10 mouse cellular contexts compared by ENCODE assay signal in genomic region chr9:67012470-67012869, GRCm38 (mm10). TPM values are rescaled to one million over a fixed set of nuclear protein-coding genes. Genes with fewer than 3 reads are reported as not detected.
A peak's percentile ranks its signal among the peaks of the same experiment; 100 is the strongest.
DNase-seq lines count a peak whose midpoint lies in the region; ATAC-seq and TF ChIP-seq lines count a peak whose summit lies in the region.
"Had no signal": no experiment of that assay in that cellular context is flagged by ENCODE, and none has a peak within 500 bp of the region (broad histone marks: within the 10 kb centered on the region; RNA-seq: fewer than 3 reads in every experiment).

No protein-coding gene starts in this region.

- intact Hi-C loops in gastrocnemius, adult 2 months (cut with DNase I), result no loop called here

- H3K4me2 ChIP-seq in midbrain, embryonic 16.5 days (ENCODE audit: low read length), result no peak overlapping the region
- no peak overlapping the region for H3K4me2 ChIP-seq in stomach, embryonic 16.5 days (ENCODE audit: low read depth, low read length)
- H3K4me2 ChIP-seq: limb, embryonic 12.5 days had no signal

- peaks cover 20% of the 10 kb centered on the region for H3K4me1 ChIP-seq in midbrain, embryonic 10.5 days
- no peaks in the 10 kb centered on the region for H3K4me1 ChIP-seq in midbrain, embryonic 16.5 days (ENCODE audit: control insufficient read depth, insufficient read depth, low read length)
- peaks cover 8% of the 10 kb centered on the region for H3K4me1 ChIP-seq in stomach, embryonic 16.5 days (ENCODE audit: control insufficient read depth, insufficient read depth, low read length)

- H3K27me3 ChIP-seq in midbrain, embryonic 10.5 days (ENCODE audit: low read depth, poor library complexity, severe bottlenecking), result no peaks in the 10 kb centered on the region
- no peaks in the 10 kb centered on the region for H3K27me3 ChIP-seq in midbrain, embryonic 16.5 days (ENCODE audit: control insufficient read depth, insufficient read depth, low read depth, low read length)
- no peaks in the 10 kb centered on the region for H3K27me3 ChIP-seq in stomach, embryonic 16.5 days (ENCODE audit: control insufficient read depth, insufficient read depth, low read length)
- H3K27me3 ChIP-seq: limb, embryonic 12.5 days had no signal

- no peaks in the 10 kb centered on the region for H3K36me3 ChIP-seq in midbrain, embryonic 10.5 days
- H3K36me3 ChIP-seq in midbrain, embryonic 16.5 days (ENCODE audit: control insufficient read depth, insufficient read depth, low read length), result no peaks in the 10 kb centered on the region
- no peaks in the 10 kb centered on the region for H3K36me3 ChIP-seq in stomach, embryonic 16.5 days (ENCODE audit: control insufficient read depth, insufficient read depth, low read length)
- H3K36me3 ChIP-seq: limb, embryonic 12.5 days had no signal

- H3K9me3 ChIP-seq in midbrain, embryonic 10.5 days (replicated peaks), result no peaks in the 10 kb centered on the region
- no peaks in the 10 kb centered on the region for H3K9me3 ChIP-seq in midbrain, embryonic 16.5 days (replicated peaks; ENCODE audit: control insufficient read depth, low read length, poor library complexity, severe bottlenecking)
- no peaks in the 10 kb centered on the region for H3K9me3 ChIP-seq in stomach, embryonic 16.5 days (replicated peaks; ENCODE audit: control insufficient read depth, low read length)
- H3K9me3 ChIP-seq: limb, embryonic 12.5 days had no signal

- no peak for ATAC-seq in midbrain, embryonic 16.5 days
- ATAC-seq in stomach, embryonic 16.5 days (ENCODE audit: insufficient read depth, low FRiP score), result peak; percentile 51

- no peak overlapping the region for H3K4me3 ChIP-seq in midbrain, embryonic 10.5 days
- no peak overlapping the region for H3K4me3 ChIP-seq in midbrain, embryonic 16.5 days (ENCODE audit: low read depth, low read length)
- peak overlapping the region; percentile 65 for H3K4me3 ChIP-seq in gastrocnemius, adult 2 months
- no peak overlapping the region for H3K4me3 ChIP-seq in stomach, embryonic 16.5 days (replicated peaks; ENCODE audit: low read length)
- H3K4me3 ChIP-seq: limb, embryonic 12.5 days had no signal

- DNase-seq in midbrain, embryonic 10.5 days (ENCODE audit: low spot score), result no peak
- DNase-seq in gastrocnemius, adult 2 months, result peak; percentile 89
- DNase-seq in heart, postnatal 4 days, result peak; percentile 82
- DNase-seq in thymus, postnatal 10 days (ENCODE audit: low spot score in 2 of 2), result no peak
- no peak for DNase-seq in spleen, postnatal 10 days (ENCODE audit: low spot score in 2 of 2)
- no peak for DNase-seq in left cerebral cortex, adult 18-20 months (ENCODE audit: low spot score in 2 of 2)
- DNase-seq: cerebellum, adult 11 months had no signal

- TF ChIP-seq CTCF in gastrocnemius, adult 2 months (IDR thresholded peaks at IDR 0.05), result no peak

- 0 out of 2 replicates have a peak overlapping the region, but pooled peaks have one; percentile 46 for H3K27ac ChIP-seq in midbrain, embryonic 10.5 days (replicated peaks)
- H3K27ac ChIP-seq in midbrain, embryonic 16.5 days (ENCODE audit: low read length), result no peak overlapping the region
- peak overlapping the region; percentile 81 for H3K27ac ChIP-seq in gastrocnemius, adult 2 months
- 0 out of 2 replicates have a peak overlapping the region, but pooled peaks have one; percentile 34 for H3K27ac ChIP-seq in stomach, embryonic 16.5 days (ENCODE audit: low read length)

- 49% methylated on average over 3 of the region's 3 CpGs for WGBS in midbrain, embryonic 10.5 days
- WGBS in midbrain, embryonic 16.5 days, result 56% methylated on average over 3 of the region's 3 CpGs
- 26% methylated on average over 3 of the region's 3 CpGs for WGBS in stomach, embryonic 16.5 days

- H3K9ac ChIP-seq in midbrain, embryonic 16.5 days (ENCODE audit: low read depth, low read length), result no peak overlapping the region
- no peak overlapping the region for H3K9ac ChIP-seq in stomach, embryonic 16.5 days (ENCODE audit: low read length)
- H3K9ac ChIP-seq: limb, embryonic 12.5 days had no signal

RNA-seq across cellular contexts. Expression of gene Tpm1, which starts 36.7 kb away (rescaled TPM):
- 263 and 275 TPM in 2 replicates for polyA plus RNA-seq in midbrain, embryonic 10.5 days (2016; fragmentation: Nextera tagmentation; extraction: Ambion mirVana)
- 156 and 159 TPM in 2 replicates for polyA plus RNA-seq in midbrain, embryonic 16.5 days (2015; fragmentation: Nextera tagmentation; extraction: Ambion mirVana)
- over 10,000 TPM; 18,374 to 28,065 TPM for total RNA-seq in gastrocnemius, adult 2 months (2021)
- 1,000 to 10,000 TPM; 7,269 to 8,107 TPM for total RNA-seq in heart, postnatal 4 days (2021)
- 1,286 and 1,473 TPM in 2 replicates for polyA plus RNA-seq in stomach, embryonic 16.5 days (2015; fragmentation: Nextera tagmentation; extraction: Ambion mirVana)
- 100 to 1,000 TPM; 234 to 249 TPM for total RNA-seq in left cerebral cortex, adult 18-20 months (2021)

RNA-seq across cellular contexts. Expression of gene Lactb, which starts 37.2 kb away (rescaled TPM):
- polyA plus RNA-seq in midbrain, embryonic 10.5 days (2016; fragmentation: Nextera tagmentation; extraction: Ambion mirVana), result 8.2 and 9.6 TPM in 2 replicates
- polyA plus RNA-seq in midbrain, embryonic 16.5 days (2015; fragmentation: Nextera tagmentation; extraction: Ambion mirVana), result 10.2 and 11.1 TPM in 2 replicates
- 10 to 100 TPM; 17.7 to 22.3 TPM for total RNA-seq in gastrocnemius, adult 2 months (2021)
- 10 to 100 TPM; 20.9 to 21.6 TPM for total RNA-seq in heart, postnatal 4 days (2021)
- 6.2 and 7.8 TPM in 2 replicates for polyA plus RNA-seq in stomach, embryonic 16.5 days (2015; fragmentation: Nextera tagmentation; extraction: Ambion mirVana)
- total RNA-seq in left cerebral cortex, adult 18-20 months (2021), result 10 to 100 TPM; 17.1 to 18.1 TPM

Comparison
In these comparisons a context has a peak if more than half of its experiments do, and no peak if none do; other contexts are left out.
1. DNase-seq: peak in gastrocnemius, adult 2 months (single experiment) and heart, postnatal 4 days (single experiment); none in midbrain, embryonic 10.5 days (single experiment), thymus, postnatal 10 days (0 of 2), spleen, postnatal 10 days (0 of 2) and left cerebral cortex, adult 18-20 months (0 of 2).
2. RNA of gene Tpm1, which starts 36.7 kb away (total RNA-seq): 18,374 to 28,065 TPM in gastrocnemius, adult 2 months and 7,269 to 8,107 TPM in heart, postnatal 4 days; 234 to 249 TPM in left cerebral cortex, adult 18-20 months; every median in the first group is over 10 times any median in the second.